Mouse (Mus musculus) liver, embryonic 12.5 days (tissue): Measurements from ENCODE around the gene Crip1. TPM values are rescaled to one million over a fixed set of nuclear protein-coding genes. Genes with fewer than 3 reads are reported as not detected.

Experiments
- ATAC-seq: fragments of 200-750 bp; cut with Nextera tagmentation; 2 replicates; pipeline ENCODE4 v1.8.0; 2017; ENCODE audit warnings: moderate number of reproducible peaks, mild to moderate bottlenecking, moderate library complexity
- H3K27ac ChIP-seq: fragments of 300-500 bp; sonication (generic); 2 replicates; pipeline ENCODE4 v1.5.1; 2016; ENCODE audit warnings: mild to moderate bottlenecking
- H3K27me3 ChIP-seq: fragments of 300-500 bp; sonication (generic); replicated peaks from 2 replicates; pipeline ENCODE4 v1.6.1; 2016; ENCODE audit warnings: mild to moderate bottlenecking, moderate library complexity
- H3K36me3 ChIP-seq: fragments of 300-500 bp; sonication (generic); 2 replicates; pipeline ENCODE4 v1.6.1; 2016; ENCODE audit warnings: mild to moderate bottlenecking, moderate library complexity
- H3K4me1 ChIP-seq: fragments of 300-500 bp; sonication (generic); 2 replicates; pipeline ENCODE4 v1.6.1; 2016
- H3K4me2 ChIP-seq: fragments of 300-500 bp; sonication (generic); 2 replicates; pipeline ENCODE4 v1.6.1; 2016; ENCODE audit warnings: mild to moderate bottlenecking, moderate library complexity
- H3K4me3 ChIP-seq: fragments of 300-500 bp; sonication (generic); 2 replicates; pipeline ENCODE4 v1.5.1; 2016; ENCODE audit warnings: mild to moderate bottlenecking, moderate library complexity
- H3K9ac ChIP-seq: fragments of 300-500 bp; sonication (generic); 2 replicates; pipeline ENCODE4 v1.6.1; 2016; ENCODE audit warnings: mild to moderate bottlenecking, moderate library complexity
- H3K9me3 ChIP-seq: fragments of 300-500 bp; sonication (generic); replicated peaks from 2 replicates; pipeline ENCODE4 v1.6.1; 2016; ENCODE audit warnings: mild to moderate bottlenecking, moderate library complexity
- WGBS: fragments of 180-500 bp; shearing (Covaris S2); methylation state at CpG from one replicate; pipeline ENCODE4 v1.1.7; 2016; ENCODE audit not compliant: insufficient replicate concordance; 5-methylcytosine and 5-hydroxymethylcytosine counted together
- polyA plus RNA-seq: library from polyadenylated mRNA; unstranded; fragments of >200 nt; fragmentation: Nextera tagmentation; extraction: Ambion mirVana; gene quantifications from 2 replicates; pipeline ENCODE4 v1.2.1, GENCODE M21; 2016

Gene Crip1
- polyA plus RNA-seq, 1 experiment from 2014 or later: 99.8 TPM

GRCm38 (mm10) chr12:113142021-113142975 is 3.8 kb upstream of the Crip1 start:
- peaks cover 16% of the 10 kb centered on the region for H3K36me3 ChIP-seq
- no peaks in the 10 kb centered on the region for H3K9me3 ChIP-seq
- 20% methylated on average over 15 of the region's 15 CpGs for WGBS
- peak overlapping the region; percentile 64 for H3K27ac ChIP-seq
- peaks cover 71% of the 10 kb centered on the region for H3K4me1 ChIP-seq
- peak overlapping the region; percentile 18; the same call in 1 of the 2 replicates for H3K9ac ChIP-seq
- H3K4me3 ChIP-seq: peak overlapping the region; percentile 60
- H3K4me2 ChIP-seq: peak overlapping the region; percentile 92
- ATAC-seq: no peak
- peaks cover 57% of the 10 kb centered on the region for H3K27me3 ChIP-seq

DNA sequence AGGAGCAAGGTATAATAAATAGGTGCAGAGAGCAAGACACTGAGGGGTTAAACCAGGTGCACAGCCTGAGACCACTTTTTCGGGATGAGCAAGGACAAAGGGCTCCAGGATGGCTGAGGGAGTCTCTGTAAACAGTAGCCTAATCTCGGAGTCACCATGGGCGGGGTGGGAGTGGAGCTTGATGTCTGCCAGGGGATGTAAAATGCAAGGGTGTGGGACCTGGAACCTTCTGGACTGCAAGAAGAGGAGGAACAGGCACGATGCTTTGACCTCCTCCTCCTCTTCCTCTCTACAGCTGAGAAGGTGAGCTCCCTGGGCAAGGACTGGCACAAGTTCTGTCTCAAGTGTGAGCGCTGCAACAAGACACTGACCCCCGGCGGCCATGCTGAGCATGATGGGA is 3.0 kb upstream of the Crip1 start:
- Histone ChIP-seq H3K4me3 (peak overlapping the region; percentile 4; the same call in 1 of the 2 replicates), H3K4me2 (peak overlapping the region; percentile 40), H3K27ac (peak overlapping the region; percentile 23; the same call in 1 of the 2 replicates), H3K9me3 (no peaks in the 10 kb centered on the region), H3K4me1 (peaks cover 80% of the 10 kb centered on the region), H3K9ac (no peak overlapping the region), H3K27me3 (peaks cover 65% of the 10 kb centered on the region), H3K36me3 (peaks cover 8% of the 10 kb centered on the region)
- no peak for ATAC-seq
- 48% methylated on average over 7 of the region's 7 CpGs for WGBS

DNA sequence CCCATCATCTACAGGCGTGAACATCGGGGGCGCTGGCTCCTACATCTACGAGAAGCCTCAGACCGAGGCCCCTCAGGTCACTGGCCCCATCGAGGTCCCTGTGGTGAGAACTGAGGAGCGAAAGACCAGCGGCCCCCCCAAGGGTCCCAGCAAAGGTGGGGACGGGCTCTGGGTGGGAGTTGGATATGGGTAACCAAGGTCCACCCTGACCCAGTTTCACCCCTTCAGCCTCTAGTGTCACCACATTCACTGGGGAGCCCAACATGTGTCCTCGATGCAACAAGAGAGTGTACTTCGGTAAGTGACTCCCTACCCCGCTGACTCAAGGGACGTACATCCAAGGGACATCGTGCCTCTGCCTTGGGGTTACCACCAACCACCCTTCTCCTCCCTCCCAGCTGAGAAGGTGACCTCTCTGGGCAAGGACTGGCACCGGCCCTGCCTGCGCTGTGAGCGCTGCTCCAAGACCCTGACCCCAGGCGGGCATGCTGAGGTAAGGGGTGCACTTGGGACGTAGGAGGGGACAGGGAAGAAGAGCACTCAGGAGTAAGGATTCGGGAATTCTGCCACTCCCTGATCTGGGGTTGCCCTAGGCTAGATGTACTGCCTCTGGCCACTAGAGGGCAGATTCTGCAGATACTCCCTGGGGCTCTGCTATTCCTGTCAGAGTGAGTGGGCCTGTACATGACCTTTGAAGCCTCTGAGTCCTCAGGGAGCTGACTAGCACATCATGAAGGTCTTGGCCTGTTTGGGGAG is 1.9 kb upstream of the Crip1 start:
- Histone ChIP-seq H3K4me1 (peaks cover 86% of the 10 kb centered on the region), H3K9ac (no peak overlapping the region), H3K27ac (no peak overlapping the region), H3K27me3 (peaks cover 75% of the 10 kb centered on the region), H3K4me2 (no peak overlapping the region), H3K9me3 (no peaks in the 10 kb centered on the region), H3K36me3 (no peaks in the 10 kb centered on the region; the same call in 1 of the 2 replicates), H3K4me3 (no peak overlapping the region)
- 69% methylated on average over 20 of the region's 20 CpGs for WGBS
- ATAC-seq: no peak

- no peaks in the 10 kb centered on the region; the same call in 1 of the 2 replicates for H3K36me3 ChIP-seq
- peaks cover 82% of the 10 kb centered on the region for H3K27me3 ChIP-seq
- no peak overlapping the region for H3K27ac ChIP-seq
- H3K9me3 ChIP-seq: no peaks in the 10 kb centered on the region
- H3K4me1 ChIP-seq: peaks cover 83% of the 10 kb centered on the region
- 77% methylated on average over 16 of the region's 16 CpGs for WGBS
- H3K9ac ChIP-seq: no peak overlapping the region
- H3K4me3 ChIP-seq: no peak overlapping the region
- no peak overlapping the region for H3K4me2 ChIP-seq
- no peak for ATAC-seq
Observed at GRCm38 (mm10) chr12:113144886-113145285, 1.2 kb upstream of the Crip1 start.

DNA sequence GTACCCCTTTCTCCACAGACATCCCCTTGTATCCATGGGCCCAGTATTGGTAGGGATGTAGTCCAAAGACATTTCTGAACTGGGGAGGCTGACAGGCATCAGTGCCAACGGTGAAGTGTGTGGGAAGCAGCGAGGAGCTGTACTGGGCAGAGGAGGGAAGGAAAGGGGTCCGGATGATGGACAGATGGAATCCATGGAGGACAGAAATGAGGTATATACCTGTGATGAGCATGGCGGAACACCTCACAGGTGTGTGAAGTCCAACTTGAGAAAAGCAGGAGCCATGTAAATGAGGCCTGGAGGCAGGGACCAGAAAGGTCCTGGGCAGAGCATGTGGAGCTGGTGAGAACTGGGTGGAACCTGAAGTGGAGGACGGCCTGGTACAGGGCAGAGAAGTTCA is 525 bp upstream of the Crip1 start:
- ATAC-seq: no peak
- Histone ChIP-seq H3K27me3 (peaks cover 82% of the 10 kb centered on the region), H3K9ac (no peak overlapping the region), H3K27ac (no peak overlapping the region), H3K4me3 (no peak overlapping the region), H3K4me1 (peaks cover 80% of the 10 kb centered on the region), H3K4me2 (no peak overlapping the region), H3K9me3 (no peaks in the 10 kb centered on the region), H3K36me3 (no peaks in the 10 kb centered on the region; the same call in 1 of the 2 replicates)
- 71% methylated on average over 5 of the region's 5 CpGs for WGBS

DNA sequence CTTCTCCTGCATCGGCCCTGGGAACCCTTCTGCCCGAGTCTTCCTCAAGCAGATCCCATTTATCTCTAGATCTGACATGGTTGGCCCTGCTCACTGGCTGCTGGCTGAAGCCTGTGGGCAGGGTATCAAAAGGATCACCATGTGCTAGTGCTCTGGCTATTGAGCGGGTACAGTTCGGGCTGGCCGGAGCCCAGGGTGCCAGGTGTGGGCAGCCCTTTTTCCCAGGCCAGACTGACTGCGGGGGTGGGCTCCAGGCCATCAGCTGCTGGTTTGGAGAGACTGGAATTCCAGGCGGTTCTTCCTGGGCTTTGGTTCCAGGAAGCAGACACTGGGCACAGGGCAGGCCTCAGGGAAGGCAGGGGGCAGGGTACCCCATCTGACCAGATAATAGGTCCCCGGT is 1.4 kb downstream of the Crip1 start:
- ATAC-seq: no peak
- no peak overlapping the region for H3K9ac ChIP-seq
- 67% methylated on average over 8 of the region's 8 CpGs for WGBS
- no peak overlapping the region for H3K27ac ChIP-seq
- H3K4me3 ChIP-seq: no peak overlapping the region
- H3K9me3 ChIP-seq: no peaks in the 10 kb centered on the region
- peaks cover 82% of the 10 kb centered on the region for H3K27me3 ChIP-seq
- H3K4me1 ChIP-seq: peaks cover 80% of the 10 kb centered on the region
- H3K36me3 ChIP-seq: no peaks in the 10 kb centered on the region; the same call in 1 of the 2 replicates
- H3K4me2 ChIP-seq: no peak overlapping the region

DNA sequence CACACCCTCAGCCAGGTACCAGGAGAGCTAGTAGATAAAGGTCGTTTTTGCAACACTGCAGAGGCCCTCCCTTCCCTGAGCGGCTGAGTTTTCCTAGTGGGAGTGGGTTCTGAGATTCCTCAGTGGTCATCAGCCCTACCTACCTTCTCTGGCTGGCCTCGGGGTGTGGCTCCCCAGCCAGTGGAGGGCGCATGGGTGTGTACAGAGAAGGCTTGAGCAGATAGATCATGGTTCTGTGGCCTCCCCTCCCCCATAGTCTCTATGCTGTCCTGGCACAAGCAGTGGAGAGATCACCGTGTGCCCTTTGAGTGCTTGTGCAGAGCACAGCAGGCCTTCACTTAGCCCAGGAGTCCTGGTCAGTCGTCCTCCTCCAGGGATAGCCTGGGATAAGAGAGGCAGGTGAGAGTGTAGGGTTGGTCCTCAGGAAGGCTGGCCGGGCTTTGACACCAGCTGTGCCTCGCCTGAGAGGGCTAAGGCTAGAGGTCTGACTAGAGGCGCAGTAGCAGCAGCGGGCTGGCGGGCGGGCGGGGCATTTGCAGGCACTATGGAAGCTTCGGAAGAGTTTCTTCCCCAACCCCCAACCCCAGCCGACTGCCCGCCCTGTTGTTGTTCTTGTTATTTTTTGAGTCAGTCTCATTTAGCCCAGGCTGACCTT is 2.4 kb downstream of the Crip1 start:
- Histone ChIP-seq H3K9me3 (no peaks in the 10 kb centered on the region), H3K4me1 (peaks cover 77% of the 10 kb centered on the region), H3K4me3 (no peak overlapping the region), H3K4me2 (peak overlapping the region; percentile 35), H3K36me3 (no peaks in the 10 kb centered on the region; the same call in 1 of the 2 replicates), H3K27ac (peak overlapping the region; percentile 20; the same call in 1 of the 2 replicates), H3K9ac (no peak overlapping the region; the same call in 1 of the 2 replicates), H3K27me3 (peaks cover 81% of the 10 kb centered on the region)
- ATAC-seq: peak; percentile 36; the same call in 1 of the 2 replicates
- WGBS: 26% methylated on average over 16 of the region's 16 CpGs

DNA sequence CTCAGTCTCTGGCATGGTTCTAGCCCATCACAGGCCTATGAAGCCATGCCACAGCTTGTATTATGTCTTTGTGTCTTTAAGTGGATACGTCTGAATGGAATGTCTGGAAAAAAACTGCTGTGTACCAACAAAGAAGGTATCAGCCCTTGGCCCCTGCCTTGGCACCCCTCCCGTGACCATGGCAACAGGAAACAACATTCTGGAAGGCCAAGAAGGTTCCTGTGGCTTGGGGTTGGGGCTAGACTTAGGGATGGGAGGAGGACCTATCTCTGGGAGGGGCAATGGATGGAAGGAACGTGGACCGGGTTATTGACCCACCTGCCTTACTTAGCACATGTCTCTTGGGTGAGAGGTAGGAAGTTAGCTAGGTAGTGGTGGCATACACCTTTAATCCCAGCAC is 3.2 kb downstream of the Crip1 start:
- Histone ChIP-seq H3K27ac (no peak overlapping the region), H3K9ac (no peak overlapping the region), H3K4me3 (no peak overlapping the region), H3K27me3 (peaks cover 73% of the 10 kb centered on the region), H3K4me1 (peaks cover 69% of the 10 kb centered on the region), H3K36me3 (no peaks in the 10 kb centered on the region; the same call in 1 of the 2 replicates), H3K4me2 (no peak overlapping the region), H3K9me3 (no peaks in the 10 kb centered on the region)
- no peak for ATAC-seq
- WGBS: 67% methylated on average over 4 of the region's 4 CpGs

GRCm38 (mm10) chr12:113149896-113150295 is 3.8 kb downstream of the Crip1 start:
- Histone ChIP-seq H3K9me3 (no peaks in the 10 kb centered on the region), H3K9ac (no peak overlapping the region), H3K27me3 (peaks cover 73% of the 10 kb centered on the region), H3K4me3 (no peak overlapping the region), H3K4me1 (peaks cover 74% of the 10 kb centered on the region), H3K36me3 (no peaks in the 10 kb centered on the region; the same call in 1 of the 2 replicates), H3K4me2 (no peak overlapping the region), H3K27ac (no peak overlapping the region)
- no peak for ATAC-seq
- 67% methylated on average over 3 of the region's 3 CpGs for WGBS

DNA sequence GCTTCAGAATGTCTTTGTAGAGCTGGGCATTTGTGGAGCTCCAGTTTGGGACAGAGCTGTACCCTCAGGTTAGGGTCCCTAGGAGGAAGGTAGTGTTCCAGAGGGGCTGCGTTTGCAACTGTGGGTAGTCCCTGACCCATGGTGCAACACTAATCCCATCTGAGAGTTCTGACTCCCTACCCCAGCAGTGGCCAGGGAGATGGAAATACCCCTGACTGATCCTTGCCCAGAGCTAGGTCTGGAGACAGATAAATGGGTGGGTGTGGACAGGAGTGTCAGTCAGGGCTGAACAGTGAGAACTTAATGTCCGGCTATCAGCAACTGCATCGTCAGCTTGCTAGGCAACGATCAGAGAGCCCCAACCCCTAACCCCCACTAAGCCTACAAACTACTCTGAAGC is 4.5 kb downstream of the Crip1 start:
- Histone ChIP-seq H3K4me2 (peak overlapping the region; percentile 89; the same call in 1 of the 2 replicates), H3K9ac (no peak overlapping the region), H3K27me3 (peaks cover 73% of the 10 kb centered on the region), H3K27ac (no peak overlapping the region), H3K4me3 (no peak overlapping the region), H3K36me3 (no peaks in the 10 kb centered on the region), H3K4me1 (peaks cover 81% of the 10 kb centered on the region), H3K9me3 (no peaks in the 10 kb centered on the region)
- 32% methylated on average over 4 of the region's 4 CpGs for WGBS
- no peak for ATAC-seq

GRCm38 (mm10) chr12:113151046-113151445 is 4.9 kb downstream of the Crip1 start:
- H3K36me3 ChIP-seq: no peaks in the 10 kb centered on the region
- H3K27ac ChIP-seq: no peak overlapping the region
- H3K4me3 ChIP-seq: no peak overlapping the region
- H3K4me1 ChIP-seq: peaks cover 77% of the 10 kb centered on the region
- H3K27me3 ChIP-seq: peaks cover 73% of the 10 kb centered on the region
- H3K9me3 ChIP-seq: no peaks in the 10 kb centered on the region
- H3K4me2 ChIP-seq: peak overlapping the region; percentile 89
- no peak overlapping the region for H3K9ac ChIP-seq
- WGBS: 48% methylated on average over 8 of the region's 8 CpGs
- no peak for ATAC-seq
